Mouse (Mus musculus) heart, adult 18-20 months (tissue): ENCODE measurements around the gene Zdhhc25. TPM values are rescaled to one million over a fixed set of nuclear protein-coding genes. Genes with fewer than 3 reads are reported as not detected.

ENCODE experiments used
- DNase-seq, 2 experiments: peaks; one replicate each; pipeline ENCODE4 v3.0.0; 2021 to 2022; ENCODE audit warnings: mixed read lengths in 1 of 2
- long read RNA-seq, 2 experiments: library from polyadenylated mRNA; stranded (forward); transcript quantifications; one replicate each; pipeline ENCODE4 v2.0.0; 2021
- total RNA-seq, 2 experiments: library from RNA; stranded (reverse); gene quantifications; 2 replicates each; pipeline ENCODE4 v1.2.3; 2021

The Zdhhc25 gene
- total RNA-seq, result not detected
- long read RNA-seq, experiment 1, result 0 reads
- long read RNA-seq, experiment 2, result 0 reads

DNA sequence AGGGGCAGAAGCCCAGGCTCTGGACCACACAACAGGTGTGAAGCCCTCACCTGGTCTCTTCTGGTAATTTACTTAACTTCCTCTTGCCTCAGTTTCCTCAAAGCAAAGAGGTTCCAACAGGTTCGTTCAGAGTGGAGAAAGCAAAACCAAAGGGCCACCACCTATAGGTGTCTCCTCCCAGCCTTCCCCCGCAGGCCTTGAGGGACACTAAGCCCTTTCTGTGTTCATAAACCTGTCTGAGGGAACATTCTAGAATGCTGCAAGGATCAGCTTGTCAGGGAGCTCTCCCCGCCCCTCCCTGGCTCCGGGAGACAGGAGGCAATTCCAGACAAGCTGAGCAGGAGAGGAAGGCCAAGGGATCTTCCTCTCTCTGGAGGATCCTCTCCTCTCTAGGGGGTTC is at the start of gene Zdhhc25:
Gene Zdhhc25, plus strand, starts transcription at position 301 of the 400 bp plus-strand sequence.
- no peak for DNase-seq

DNA sequence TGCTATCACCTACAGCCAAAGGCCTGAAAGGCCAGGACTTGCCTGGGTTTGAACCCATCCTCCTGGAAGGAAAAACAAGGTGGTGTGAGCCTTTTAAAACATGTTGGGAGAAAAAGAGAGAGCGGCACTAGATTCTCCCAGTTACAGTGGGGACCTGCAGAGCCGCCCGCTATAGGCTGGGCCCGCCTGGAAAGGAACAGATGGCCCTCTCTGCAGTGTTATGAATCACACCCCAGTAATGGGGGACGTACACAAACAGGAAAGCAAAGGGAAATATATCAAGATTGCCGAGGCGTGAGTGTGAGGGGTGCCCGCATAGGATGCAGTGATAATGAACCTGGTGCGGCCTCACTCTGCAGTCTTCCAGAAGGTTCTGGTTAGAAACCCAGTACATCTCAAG is 47.2 kb upstream of the Zdhhc25 start:
- no peak for DNase-seq

DNA sequence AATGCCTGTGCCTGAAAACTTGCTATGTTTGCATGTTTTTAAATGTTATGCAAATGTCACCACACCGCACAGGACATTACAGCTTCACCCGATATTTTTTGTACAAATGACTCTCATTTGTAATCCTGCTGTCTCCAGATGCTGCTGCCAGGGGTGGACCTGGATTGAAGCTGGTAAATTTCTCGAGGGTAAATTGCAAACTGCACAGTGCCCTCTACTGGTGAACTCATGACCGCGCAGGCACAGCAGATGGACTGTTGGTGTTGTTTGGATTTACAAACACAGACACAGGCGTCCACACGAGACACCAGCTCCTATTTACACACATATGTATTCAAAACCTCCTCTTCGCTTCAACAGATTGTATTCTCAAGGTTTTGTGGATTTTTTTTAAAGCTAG is 44.6 kb upstream of the Zdhhc25 start:
- peak; percentile 6 to 42 for DNase-seq

DNA sequence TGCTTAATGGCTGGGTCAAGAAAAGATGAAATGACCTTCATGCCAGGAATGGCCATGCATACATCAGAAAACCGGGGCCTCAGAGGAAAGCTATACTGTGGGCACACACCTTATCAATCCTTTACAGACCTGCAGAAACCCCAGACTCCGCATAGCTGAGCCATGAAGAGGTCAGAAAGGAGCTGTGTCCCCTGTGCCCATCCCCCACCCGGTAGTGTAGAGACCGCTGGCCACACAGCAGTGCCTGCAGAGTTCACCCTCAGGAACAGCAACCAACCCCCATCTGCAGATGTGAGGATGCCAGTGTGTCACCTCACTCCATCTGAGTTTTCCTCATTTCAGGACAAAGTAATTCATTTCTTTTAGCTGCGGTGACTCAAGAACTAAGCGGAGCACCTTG is 39.5 kb upstream of the Zdhhc25 start:
- DNase-seq, result no peak

DNA sequence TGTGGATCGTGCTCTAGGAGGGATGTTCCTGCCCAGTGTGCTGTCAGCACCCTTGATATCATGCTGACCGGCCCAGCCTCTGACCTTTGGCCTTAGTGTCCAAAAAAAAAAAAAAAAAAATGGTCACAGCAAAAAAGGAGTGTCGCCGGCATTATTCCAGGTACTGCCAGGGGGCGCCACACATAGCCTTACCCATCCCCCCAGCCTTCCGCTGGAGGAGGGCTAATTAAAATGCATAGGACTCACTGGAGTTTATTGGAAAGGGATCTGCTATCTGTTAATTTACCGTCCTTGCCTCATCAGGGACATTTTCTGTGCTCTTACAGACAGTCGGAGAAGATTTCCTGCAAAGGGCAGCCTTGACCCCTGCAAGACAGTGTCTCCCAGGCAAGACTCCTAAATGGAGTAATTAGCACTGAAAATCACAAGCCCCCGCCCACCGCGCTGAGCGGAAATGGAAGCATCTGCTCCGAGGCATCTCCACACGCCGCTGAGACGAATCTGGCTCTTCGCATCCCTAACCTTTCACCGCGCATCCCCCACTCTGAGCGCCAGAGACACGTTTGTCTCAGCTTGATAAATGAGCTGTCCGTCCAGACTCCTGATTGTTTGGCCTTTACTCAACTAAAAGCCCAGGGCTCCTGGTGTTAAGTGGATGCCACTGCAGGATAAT is 38.9 kb upstream of the Zdhhc25 start:
- no peak for DNase-seq

DNA sequence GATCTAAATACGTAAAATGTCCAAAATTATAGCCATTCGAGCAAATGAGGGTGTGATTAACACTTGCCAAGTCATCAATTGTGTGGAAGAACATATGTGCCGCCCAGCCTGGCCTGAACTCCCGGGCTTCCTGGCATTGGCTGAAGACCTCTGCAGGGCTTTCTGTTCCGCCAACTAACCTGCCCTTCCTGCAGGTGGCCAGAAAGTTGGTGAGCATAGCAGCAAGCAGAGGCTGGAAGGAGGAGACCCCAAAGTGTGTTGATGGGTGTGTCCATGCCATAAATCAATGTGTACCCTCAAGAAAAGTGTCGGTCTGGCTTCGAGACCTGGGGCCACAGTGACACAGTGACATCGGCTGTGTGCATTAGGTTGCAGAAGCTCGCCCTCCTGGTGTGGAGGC is 34.8 kb upstream of the Zdhhc25 start:
- DNase-seq, result no peak

DNA sequence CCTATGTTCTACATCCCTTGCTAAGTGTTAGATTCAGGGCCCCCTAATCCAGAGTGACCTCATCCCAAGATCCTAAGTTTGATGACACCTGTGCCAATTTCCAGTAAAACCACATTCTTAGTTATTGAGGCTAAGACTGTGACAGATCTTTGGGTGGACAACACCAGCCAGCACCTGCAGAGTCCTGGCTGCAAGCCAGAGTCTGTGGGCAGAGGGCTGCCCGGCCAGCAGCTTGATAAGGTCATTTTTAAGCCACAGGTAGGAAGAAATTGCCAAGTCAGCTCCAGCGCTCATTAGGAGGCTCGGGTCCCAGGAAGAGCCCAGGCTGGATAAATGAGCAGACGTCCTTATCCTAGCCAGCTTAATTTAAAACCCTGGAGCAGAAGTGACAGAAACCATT is 34.3 kb upstream of the Zdhhc25 start:
- DNase-seq, result no peak

DNA sequence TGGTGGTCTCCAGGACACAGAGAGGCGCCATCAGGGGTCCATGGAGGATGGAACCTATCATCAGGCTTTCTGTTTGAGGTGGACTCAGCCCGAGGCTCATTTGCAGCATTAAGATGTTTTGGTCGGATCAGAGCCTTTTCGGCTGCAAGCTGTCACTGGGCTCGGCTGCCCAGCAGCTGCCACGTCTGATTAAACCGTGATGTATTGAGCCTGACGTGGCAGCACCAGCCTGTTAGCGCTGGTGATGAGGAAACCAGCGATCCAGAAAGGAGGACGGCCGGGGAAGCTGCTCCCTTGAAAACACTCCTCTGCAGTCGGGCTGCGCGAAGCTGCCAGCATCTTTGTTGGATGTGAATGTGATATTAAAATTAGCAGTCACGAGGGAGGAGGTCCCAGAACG is 29.4 kb upstream of the Zdhhc25 start:
- DNase-seq, result peak; percentile 10 to 11

DNA sequence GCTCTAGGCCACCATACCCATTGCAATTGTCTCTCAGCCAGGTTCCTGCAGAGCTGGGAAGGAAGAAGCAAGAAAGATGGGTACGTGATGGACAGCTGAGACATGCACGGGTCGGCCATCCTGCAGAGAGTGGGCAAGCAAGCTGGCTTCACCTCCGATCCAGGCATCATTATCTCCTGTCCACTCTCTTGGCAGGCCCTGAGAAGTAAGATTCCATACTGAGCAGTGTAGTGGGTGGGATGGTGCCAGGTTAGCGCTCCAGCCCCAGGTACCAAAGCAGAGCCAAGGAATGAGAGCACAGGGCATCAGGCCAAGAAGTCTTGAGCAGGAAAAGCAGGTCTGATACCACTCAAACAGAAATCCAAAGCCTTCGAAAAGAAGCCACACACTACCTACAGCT is 20.6 kb upstream of the Zdhhc25 start:
- no peak for DNase-seq

DNA sequence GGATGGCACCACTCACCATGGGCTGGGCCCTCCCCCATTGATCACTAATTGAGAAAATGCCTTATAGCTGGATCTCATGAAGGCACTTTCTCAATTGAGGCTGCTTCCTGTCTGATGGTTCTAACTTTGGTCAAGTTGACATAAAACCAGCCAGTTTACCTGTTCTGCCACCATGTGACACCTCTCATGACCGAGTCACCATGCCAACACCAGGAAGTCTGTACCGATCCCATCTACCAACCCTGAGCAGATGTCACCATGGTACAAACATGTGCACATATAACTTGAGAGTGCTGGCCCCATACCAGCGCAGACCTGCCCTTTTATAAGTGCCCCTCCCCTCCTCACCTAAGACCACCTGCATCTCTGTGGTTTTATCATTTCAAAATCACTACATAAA is 2.4 kb downstream of the Zdhhc25 start:
- no peak for DNase-seq

DNA sequence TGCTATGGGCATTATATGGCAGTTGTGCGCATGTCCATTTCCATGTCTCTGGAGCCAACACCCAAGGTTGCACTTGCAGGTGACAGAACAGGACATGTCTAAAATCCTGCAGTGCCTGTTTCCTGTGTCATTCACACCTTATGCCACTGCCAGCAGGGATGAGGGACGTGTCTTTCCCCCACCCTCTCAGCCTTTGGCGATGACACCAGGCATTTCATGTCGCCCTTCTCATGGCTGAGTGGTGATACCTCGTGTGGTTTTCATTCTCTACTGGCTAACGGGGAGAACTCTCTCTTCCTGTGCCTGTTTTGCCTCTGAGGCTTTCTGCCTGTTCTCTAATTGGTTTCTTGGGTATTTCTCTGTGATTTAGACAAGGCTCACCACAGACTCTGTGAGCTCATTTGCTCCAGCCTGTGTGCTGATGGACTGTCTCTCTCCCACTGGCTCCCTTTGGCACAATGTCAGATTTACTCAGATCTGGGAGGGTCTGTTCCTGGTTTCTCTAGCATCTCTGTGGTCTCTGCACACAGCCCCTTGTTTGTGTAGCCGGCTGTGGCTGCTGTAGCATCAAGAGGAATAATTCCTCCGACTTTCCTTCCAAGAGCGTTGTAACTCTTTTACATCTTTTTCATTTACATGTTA is 3.1 kb downstream of the Zdhhc25 start:
- DNase-seq, result no peak

DNA sequence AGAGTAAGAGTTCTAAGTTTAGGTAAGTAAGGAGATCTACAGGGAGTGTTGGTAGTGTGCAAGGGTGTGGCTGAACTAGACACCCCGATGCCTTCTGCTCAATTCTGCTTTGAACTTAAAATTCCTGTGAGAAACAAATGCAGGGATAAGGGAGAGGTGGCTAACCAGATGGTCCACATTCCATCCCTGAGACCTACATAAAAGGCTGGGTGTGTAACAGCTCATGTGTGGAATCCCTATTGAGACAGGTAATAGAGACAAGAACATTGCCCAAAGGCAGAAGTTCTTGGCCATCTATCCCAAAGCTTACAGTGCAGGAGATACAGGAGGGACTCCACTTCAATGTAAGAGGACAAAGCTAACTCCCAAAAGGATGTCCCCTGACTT is 3.6 kb downstream of the Zdhhc25 start:
- no peak for DNase-seq

DNA sequence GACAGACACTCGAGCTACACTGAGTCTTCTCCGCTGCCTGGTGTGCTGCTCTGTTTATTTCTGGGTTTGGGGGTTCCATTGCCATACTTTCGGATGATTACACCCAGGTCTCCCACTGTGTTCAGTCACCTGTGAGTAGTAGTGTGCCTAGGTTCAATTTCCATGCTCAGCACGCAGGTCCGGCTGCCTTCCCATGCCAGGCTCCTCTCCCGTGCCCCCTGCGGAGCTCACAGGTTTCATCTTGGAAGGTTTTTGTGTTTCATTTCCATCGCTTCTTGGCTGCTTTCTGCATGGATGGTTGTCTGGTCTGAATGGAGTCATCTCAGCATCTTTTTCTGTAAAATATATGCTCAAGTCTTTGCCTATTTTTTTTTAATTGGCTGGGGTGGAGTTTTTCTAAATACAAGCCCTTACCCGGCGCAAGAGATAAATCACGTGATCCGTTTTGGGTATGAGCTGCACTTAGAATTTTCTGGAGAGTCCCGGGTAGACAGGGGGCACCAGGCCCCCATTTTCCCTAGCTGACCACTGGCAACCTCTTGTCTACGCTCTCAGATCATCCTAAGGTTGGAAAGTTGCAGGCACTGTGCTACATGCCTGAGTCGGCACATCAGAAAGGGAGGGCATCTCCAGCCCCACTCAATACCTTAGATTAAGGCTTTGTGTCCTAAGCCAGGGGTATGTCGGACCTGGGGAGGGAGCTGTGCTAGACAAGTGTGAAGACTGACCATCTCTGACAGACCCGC is 4.7 kb downstream of the Zdhhc25 start:
- no peak for DNase-seq

DNA sequence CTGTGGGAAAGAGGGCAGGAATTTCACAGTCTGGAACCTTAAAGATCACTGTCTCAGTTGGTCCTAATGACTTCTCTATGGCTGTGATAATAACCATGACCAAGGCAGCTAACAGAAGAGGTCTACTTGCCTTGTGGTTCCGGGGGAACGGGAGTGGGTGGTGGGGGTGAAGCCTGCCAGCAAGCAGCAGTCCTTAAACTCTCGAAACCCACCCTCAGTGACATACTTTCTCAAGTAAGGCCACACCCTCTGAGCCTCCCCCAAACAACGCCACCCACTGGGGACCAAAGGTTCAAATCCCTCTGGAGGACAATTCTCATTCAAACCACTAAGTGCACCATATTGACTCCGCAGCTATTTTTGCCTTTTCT is 5.3 kb downstream of the Zdhhc25 start:
- DNase-seq, result no peak

DNA sequence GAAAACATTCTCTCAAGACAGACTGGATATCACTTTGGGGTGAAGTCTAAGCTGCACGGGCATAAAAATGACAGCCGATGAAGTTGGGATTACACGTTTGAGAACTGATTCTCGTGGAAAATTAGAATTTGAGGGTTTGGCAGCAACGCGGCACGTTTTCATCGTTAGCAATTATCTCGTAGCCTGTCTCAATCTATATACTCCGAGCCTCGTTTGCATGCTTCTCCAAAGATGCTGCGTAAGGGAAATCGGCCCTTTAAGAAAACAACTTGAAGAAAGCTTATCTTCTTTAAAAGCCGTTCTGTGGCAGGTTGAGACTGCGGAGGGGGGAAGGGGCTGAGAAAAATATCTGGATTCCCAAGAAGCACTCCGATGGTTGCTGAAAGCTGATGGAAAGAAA is 17.0 kb downstream of the Zdhhc25 start:
- no peak for DNase-seq

DNA sequence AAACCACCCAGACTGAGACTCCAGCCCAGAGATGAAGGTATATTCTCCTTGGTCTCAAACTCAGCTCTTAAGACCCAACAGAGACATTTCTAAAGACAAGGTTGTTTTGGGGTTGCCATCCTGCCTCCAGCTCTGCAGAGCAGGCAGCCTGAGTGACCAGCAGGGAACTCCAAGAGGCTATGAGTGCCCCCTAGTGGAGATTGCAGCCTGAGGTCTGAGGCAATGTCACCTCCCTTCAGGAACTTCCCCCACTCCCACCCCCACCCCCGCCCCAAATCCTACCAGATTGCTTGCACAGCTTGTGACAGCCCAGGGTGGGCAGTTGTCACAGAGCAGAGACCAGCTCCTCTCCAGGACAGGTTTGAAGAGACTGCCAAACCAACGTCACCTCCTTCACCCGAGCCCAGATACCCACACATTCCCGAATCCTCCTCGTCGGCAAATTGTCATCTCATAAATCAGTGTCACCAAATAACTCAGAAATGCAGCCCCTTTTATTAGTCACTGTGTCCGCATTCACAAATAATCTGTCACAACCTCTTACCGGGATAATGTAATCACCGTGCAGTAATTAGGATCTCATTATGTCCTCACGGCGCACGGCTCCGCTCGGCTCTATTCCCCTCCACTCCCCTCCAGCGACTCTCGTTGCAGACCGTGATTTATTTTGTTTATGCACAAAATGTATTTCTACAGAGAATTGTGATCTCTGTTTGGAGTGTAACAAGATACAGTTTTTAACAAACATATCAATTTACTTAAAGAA is 18.1 kb downstream of the Zdhhc25 start:
- peak; percentile 2 to 15 for DNase-seq

DNA sequence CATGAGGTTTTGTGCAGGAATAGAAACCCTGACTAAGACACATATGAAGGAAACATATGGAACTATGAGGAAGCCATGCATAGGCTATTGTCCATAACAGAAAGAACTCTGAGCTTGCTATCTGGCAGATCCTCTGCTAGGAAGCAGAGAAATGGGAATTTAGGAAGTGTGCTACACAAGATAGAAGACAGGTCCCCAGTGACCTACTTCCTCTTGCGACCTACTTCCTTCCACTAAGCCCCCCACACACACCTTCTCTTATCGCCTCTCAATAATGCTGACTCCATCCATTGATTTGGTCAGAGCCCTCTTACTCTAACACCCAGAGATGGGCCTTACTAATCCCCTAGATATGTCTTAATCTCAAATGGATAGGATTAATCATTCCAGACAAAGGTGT is 19.9 kb downstream of the Zdhhc25 start:
- no peak for DNase-seq

DNA sequence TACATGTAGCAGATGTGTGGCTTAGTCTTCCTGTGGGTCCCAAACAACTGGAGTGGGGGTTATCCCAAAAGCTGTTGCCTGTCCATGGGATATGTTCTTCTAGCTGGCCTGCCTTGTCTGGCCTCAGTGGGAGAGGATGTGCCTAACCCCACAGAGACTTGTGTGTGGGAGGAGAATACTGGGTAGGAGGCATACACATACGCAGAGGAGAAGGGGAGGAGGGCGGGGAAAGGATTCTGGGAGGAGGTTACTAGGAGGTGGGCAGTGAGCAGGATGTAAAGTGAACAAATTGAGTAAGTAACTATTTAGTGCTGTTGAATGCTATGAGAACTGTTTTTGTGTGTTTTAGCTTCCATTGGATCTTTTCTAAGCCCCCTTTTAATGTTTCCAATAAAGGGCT is 23.8 kb downstream of the Zdhhc25 start:
- DNase-seq, result no peak

DNA sequence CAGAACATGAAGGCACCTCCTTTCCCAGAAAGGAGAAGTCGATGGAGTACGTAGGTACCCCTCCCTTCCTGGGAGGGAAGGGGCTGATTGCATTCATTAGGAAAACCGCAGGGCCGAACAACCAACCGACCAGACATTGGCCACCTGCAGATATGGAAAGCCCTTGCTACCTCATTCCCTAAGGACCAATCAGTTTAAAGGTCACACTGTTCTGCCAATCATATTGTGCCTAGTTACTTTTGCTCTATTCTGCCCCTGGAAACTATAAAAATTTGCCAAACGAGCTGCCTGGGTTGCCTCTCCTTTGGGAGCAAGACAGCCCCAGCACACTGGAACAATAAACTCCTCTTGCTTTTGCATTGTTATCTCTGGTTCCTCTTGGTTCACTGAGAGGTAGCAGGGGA is 24.8 kb downstream of the Zdhhc25 start:
- no peak for DNase-seq

DNA sequence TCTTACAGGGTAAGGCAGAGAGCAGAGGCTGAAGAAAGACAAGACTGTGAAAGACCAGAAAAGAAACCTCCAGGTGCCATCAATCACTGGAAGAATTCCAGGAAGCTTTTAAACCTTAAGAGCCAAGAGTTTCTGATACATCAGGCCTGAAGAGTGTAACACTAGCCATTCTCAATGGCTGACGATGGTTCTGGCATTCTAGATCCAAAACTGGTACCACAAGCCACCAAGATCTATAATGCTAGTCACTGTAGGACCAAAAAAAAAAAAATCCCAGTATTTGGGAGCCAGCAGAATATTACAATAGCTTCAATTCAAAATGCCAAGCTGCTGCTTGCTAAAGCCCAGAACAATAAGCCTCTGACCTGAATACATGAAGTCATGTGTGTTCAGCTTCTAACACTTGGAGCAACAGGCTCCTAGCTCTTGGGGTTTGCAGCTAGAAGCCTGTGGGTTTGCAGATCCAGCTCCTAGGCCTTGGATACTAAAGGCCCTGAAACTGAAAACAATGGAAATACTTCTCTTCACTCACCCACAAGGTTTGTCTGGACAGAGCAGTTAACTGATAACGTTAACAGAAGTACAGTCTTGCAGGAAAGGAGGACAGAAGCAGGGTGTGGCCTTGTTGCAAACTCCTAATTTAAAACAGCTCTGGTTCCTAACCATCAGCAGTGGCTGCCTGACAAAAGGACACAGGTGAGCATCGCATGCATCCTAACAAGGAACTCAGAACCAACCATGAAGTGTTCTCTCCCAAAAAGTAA is 25.4 kb downstream of the Zdhhc25 start:
- no peak for DNase-seq

DNA sequence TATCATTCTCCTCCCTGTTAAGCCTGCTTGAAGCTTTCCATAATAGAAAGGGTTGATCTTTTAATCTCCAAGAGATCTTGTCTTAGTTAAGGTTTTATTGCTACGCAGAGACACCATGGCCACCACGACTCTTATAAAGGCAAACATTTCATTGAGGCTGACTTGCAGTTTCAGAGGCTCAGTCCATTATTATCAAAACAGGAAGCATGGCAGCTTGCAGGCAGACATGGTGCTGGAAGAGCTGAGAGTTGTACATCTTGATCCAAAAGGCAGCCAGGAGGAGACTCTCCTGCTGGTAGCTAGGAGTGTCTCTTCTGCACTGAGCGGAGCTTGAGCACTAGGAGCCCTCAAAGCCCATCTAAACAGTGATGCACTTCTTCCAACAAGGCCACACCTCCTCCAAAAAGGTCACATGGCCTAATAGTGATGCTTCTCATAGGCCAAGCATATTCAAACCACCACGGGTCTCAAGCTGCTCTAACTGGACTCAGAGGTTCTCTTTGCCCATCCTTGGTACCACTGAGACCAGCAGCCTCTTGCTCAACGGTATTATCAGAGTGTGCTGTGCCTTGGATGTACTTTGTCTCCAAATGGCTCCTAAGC is 26.9 kb downstream of the Zdhhc25 start:
- DNase-seq, result no peak
